Mouse (Mus musculus): ENCODE data around the gene Tnfrsf12a. TPM values are rescaled to one million over a fixed set of nuclear protein-coding genes. Genes with fewer than 3 reads are reported as not detected.

Tnfrsf12a gene
- polyA plus RNA-seq, 2 experiments, result 16.1 to 24.0 TPM

DNA sequence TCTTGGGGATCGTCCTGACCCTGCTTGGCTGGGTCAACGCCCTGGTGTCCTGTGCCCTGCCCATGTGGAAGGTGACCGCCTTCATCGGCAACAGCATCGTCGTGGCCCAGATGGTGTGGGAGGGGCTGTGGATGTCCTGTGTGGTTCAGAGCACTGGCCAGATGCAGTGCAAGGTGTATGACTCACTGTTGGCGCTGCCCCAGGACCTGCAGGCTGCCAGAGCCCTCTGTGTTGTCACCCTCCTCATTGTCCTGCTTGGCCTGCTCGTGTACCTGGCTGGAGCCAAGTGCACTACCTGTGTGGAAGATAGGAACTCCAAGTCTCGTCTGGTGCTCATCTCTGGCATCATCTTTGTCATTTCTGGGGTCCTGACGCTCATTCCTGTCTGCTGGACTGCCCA, 3.8 kb upstream of the Tnfrsf12a start:
- H3K4me1 ChIP-seq (ENCODE audit: control insufficient read depth, insufficient read depth, low read length), result peaks cover 39% of the 10 kb centered on the region
- H3K9me3 ChIP-seq (ENCODE audit: control insufficient read depth, low read length), result no peaks in the 10 kb centered on the region
- no peaks in the 10 kb centered on the region for H3K36me3 ChIP-seq (ENCODE audit: control insufficient read depth, insufficient read depth, low read length)
- no peak overlapping the region for H3K4me2 ChIP-seq (replicated peaks; ENCODE audit: low read depth, low read length, severe bottlenecking)
- ATAC-seq (ENCODE audit: low FRiP score, low read depth) (no peak), DNase-seq (ENCODE audit: low spot score) (no peak)
- H3K4me3 ChIP-seq (replicated peaks; ENCODE audit: low read length), result no peak overlapping the region
- WGBS, result 64% methylated on average over 10 of the region's 10 CpGs
- no peak overlapping the region for H3K9ac ChIP-seq (ENCODE audit: low read depth, low read length, severe bottlenecking)
- peaks cover 50% of the 10 kb centered on the region for H3K27me3 ChIP-seq (ENCODE audit: control insufficient read depth, insufficient read depth, low read length)
- no peak for TF ChIP-seq POLR2A (IDR thresholded peaks at IDR 0.05; ENCODE audit: borderline replicate concordance, extremely low read depth, insufficient read depth, insufficient read length)
- no peak overlapping the region for H3K27ac ChIP-seq (replicated peaks; ENCODE audit: low read depth, low read length)

DNA sequence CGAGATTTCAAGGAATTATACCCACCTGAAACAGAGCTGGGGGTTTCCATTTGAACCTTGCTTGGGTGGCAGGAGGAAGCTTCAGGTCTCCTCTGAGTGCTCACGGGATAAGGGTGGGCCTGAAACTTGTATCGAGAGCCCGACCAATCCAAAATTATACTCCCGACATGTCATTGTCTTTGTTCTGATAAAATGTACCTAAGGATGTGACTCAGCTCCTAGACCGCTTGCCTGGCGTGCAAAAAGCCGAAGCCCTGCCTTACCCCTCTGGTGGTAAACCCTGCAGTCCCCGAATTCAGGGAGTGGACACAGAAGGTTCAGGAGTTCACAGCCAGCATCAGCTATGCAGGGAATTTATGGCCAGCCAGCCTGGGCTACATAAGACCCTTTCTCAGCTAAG, 3.1 kb upstream of the Tnfrsf12a start:
- H3K27me3 ChIP-seq (ENCODE audit: control insufficient read depth, insufficient read depth, low read length), result peaks cover 52% of the 10 kb centered on the region
- ATAC-seq (ENCODE audit: low FRiP score, low read depth) (no peak), DNase-seq (ENCODE audit: low spot score) (no peak)
- 0 out of 2 replicates have a peak overlapping the region, but pooled peaks have one; percentile 45 for H3K4me2 ChIP-seq (replicated peaks; ENCODE audit: low read depth, low read length, severe bottlenecking)
- no peaks in the 10 kb centered on the region for H3K36me3 ChIP-seq (ENCODE audit: control insufficient read depth, insufficient read depth, low read length)
- peak overlapping the region; percentile 29 for H3K4me3 ChIP-seq (replicated peaks; ENCODE audit: low read length)
- WGBS, result 67% methylated on average over 9 of the region's 9 CpGs
- TF ChIP-seq POLR2A (IDR thresholded peaks at IDR 0.05; ENCODE audit: borderline replicate concordance, extremely low read depth, insufficient read depth, insufficient read length), result no peak
- no peaks in the 10 kb centered on the region for H3K9me3 ChIP-seq (ENCODE audit: control insufficient read depth, low read length)
- peaks cover 46% of the 10 kb centered on the region for H3K4me1 ChIP-seq (ENCODE audit: control insufficient read depth, insufficient read depth, low read length)
- H3K9ac ChIP-seq (ENCODE audit: low read depth, low read length, severe bottlenecking), result no peak overlapping the region
- no peak overlapping the region for H3K27ac ChIP-seq (replicated peaks; ENCODE audit: low read depth, low read length)

- H3K36me3 ChIP-seq (ENCODE audit: control insufficient read depth, insufficient read depth, low read length), result no peaks in the 10 kb centered on the region
- DNase-seq (ENCODE audit: low spot score), result no peak
- peaks cover 53% of the 10 kb centered on the region for H3K4me1 ChIP-seq (ENCODE audit: control insufficient read depth, insufficient read depth, low read length)
- peak within 1 kb of the TSS; percentile 29 for H3K4me3 ChIP-seq (replicated peaks; ENCODE audit: low read length)
- H3K4me2 ChIP-seq (replicated peaks; ENCODE audit: low read depth, low read length, severe bottlenecking), result peak within 1 kb of the TSS; percentile 45
- H3K27ac ChIP-seq (replicated peaks; ENCODE audit: low read depth, low read length), result no peak within 1 kb of the TSS
- 3% methylated on average over 37 of the region's 38 CpGs for WGBS
- ATAC-seq (ENCODE audit: low FRiP score, low read depth), result no peak
- H3K9ac ChIP-seq (ENCODE audit: low read depth, low read length, severe bottlenecking), result no peak within 1 kb of the TSS
- H3K27me3 ChIP-seq (ENCODE audit: control insufficient read depth, insufficient read depth, low read length), result peaks cover 52% of the 10 kb centered on the region
- H3K9me3 ChIP-seq (ENCODE audit: control insufficient read depth, low read length), result no peaks in the 10 kb centered on the region
- TF ChIP-seq POLR2A (IDR thresholded peaks at IDR 0.05; ENCODE audit: borderline replicate concordance, extremely low read depth, insufficient read depth, insufficient read length), result no peak
Measured at GRCm38 (mm10) chr17:23679127-23679835, 2.0 kb upstream of the Tnfrsf12a start, which contains the start of gene Cldn6. Gene Cldn6, plus strand, starts transcription at chr17:23679249.

DNA sequence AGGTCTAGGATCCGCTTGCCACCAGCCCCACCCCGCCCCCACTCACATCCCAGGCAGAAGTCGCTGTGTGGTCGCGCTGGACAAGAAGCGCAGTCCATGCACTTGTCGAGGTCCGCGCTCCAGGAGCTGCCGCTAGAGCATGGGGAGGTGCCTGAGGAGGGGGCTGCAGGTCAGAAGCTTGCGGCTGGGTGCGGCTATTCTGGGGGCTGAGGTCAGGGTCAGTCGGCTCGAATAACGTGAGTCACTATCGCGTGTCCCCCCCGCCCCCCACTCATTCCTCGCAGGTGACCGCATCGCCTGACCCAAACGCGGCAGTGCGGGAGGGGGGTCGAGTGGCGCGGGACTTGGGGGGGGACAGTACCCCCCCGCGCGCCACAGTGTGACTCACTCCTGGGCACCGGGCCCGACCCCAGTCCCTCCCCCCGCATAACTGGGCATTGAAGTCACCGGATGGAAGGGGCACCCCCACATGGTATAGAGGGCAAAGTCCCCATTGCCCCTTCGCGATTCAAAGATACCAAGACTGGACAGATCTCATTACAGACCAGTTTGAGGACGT, 716 bp downstream of the Tnfrsf12a start:
- Histone ChIP-seq H3K9me3 (ENCODE audit: control insufficient read depth, low read length) (no peaks in the 10 kb centered on the region), H3K4me3 (replicated peaks; ENCODE audit: low read length) (peak overlapping the region; percentile 62), H3K36me3 (ENCODE audit: control insufficient read depth, insufficient read depth, low read length) (no peaks in the 10 kb centered on the region), H3K27ac (replicated peaks; ENCODE audit: low read depth, low read length) (no peak overlapping the region), H3K4me2 (replicated peaks; ENCODE audit: low read depth, low read length, severe bottlenecking) (peak overlapping the region; percentile 96), H3K4me1 (ENCODE audit: control insufficient read depth, insufficient read depth, low read length) (peaks cover 39% of the 10 kb centered on the region), H3K9ac (ENCODE audit: low read depth, low read length, severe bottlenecking) (peak overlapping the region; percentile 55), H3K27me3 (ENCODE audit: control insufficient read depth, insufficient read depth, low read length) (peaks cover 37% of the 10 kb centered on the region)
- DNase-seq (ENCODE audit: low spot score) (no peak), ATAC-seq (ENCODE audit: low FRiP score, low read depth) (no peak)
- no peak for TF ChIP-seq POLR2A (IDR thresholded peaks at IDR 0.05; ENCODE audit: borderline replicate concordance, extremely low read depth, insufficient read depth, insufficient read length)
- WGBS, result under 1% methylated on average over 31 of the region's 37 CpGs

GRCm38 (mm10) chr17:23675564-23676281, 1.5 kb downstream of the Tnfrsf12a start:
- Histone ChIP-seq H3K27ac (replicated peaks; ENCODE audit: low read depth, low read length) (no peak overlapping the region), H3K9ac (ENCODE audit: low read depth, low read length, severe bottlenecking) (peak overlapping the region; percentile 7; the same call in 1 of the 2 replicates), H3K36me3 (ENCODE audit: control insufficient read depth, insufficient read depth, low read length) (no peaks in the 10 kb centered on the region), H3K27me3 (ENCODE audit: control insufficient read depth, insufficient read depth, low read length) (peaks cover 28% of the 10 kb centered on the region), H3K4me2 (replicated peaks; ENCODE audit: low read depth, low read length, severe bottlenecking) (peak overlapping the region; percentile 96), H3K4me3 (replicated peaks; ENCODE audit: low read length) (peak overlapping the region; percentile 62), H3K4me1 (ENCODE audit: control insufficient read depth, insufficient read depth, low read length) (peaks cover 39% of the 10 kb centered on the region), H3K9me3 (ENCODE audit: control insufficient read depth, low read length) (no peaks in the 10 kb centered on the region)
- ATAC-seq (ENCODE audit: low FRiP score, low read depth) (no peak), DNase-seq (ENCODE audit: low spot score) (peak; percentile 34)
- whole genome bisulfite sequencing, result 10% methylated on average over 15 of the region's 15 CpGs
- no peak for TF ChIP-seq POLR2A (IDR thresholded peaks at IDR 0.05; ENCODE audit: borderline replicate concordance, extremely low read depth, insufficient read depth, insufficient read length)

Measured in limb, embryonic 14.5 days (tissue).